Mouse (Mus musculus) lung, postnatal 0 days (tissue): Measurements from ENCODE around the gene Rasal3. TPM values are rescaled to one million over a fixed set of nuclear protein-coding genes. Genes with fewer than 3 reads are reported as not detected.

ENCODE experiments used
- ATAC-seq: fragments of 200-750 bp; cut with Nextera tagmentation; 2 replicates; pipeline ENCODE4 v1.8.0; 2017; ENCODE audit warnings: moderate library complexity
- DNase-seq: peaks from one replicate; pipeline ENCODE4 v3.0.0-alpha.2; 2016; ENCODE audit warnings: low spot score
- H3K27ac ChIP-seq: fragments of 300-500 bp; sonication (generic); 2 replicates; pipeline ENCODE4 v1.5.1; 2014; ENCODE audit warnings: antibody characterized with exemption, mild to moderate bottlenecking, low read length, mixed read lengths
- H3K27me3 ChIP-seq: fragments of 300-500 bp; sonication (generic); replicated peaks from 2 replicates; pipeline ENCODE4 v1.6.1; 2014; ENCODE audit warnings: low read length, mixed read lengths; ENCODE audit not compliant: insufficient read depth
- H3K36me3 ChIP-seq: fragments of 300-500 bp; sonication (generic); 2 replicates; pipeline ENCODE4 v1.6.1; 2014; ENCODE audit warnings: low read length, mixed read lengths; ENCODE audit not compliant: insufficient read depth
- H3K4me1 ChIP-seq: fragments of 300-500 bp; sonication (generic); 2 replicates; pipeline ENCODE4 v1.6.1; 2014; ENCODE audit warnings: antibody characterized with exemption, low read depth, low read length, mixed read lengths; ENCODE audit not compliant: insufficient read depth
- H3K4me2 ChIP-seq: fragments of 300-500 bp; sonication (generic); replicated peaks from 2 replicates; pipeline ENCODE4 v1.6.1; 2014; ENCODE audit warnings: low read depth, mild to moderate bottlenecking, low read length, moderate library complexity, mixed read lengths
- H3K4me3 ChIP-seq: fragments of 300-500 bp; sonication (generic); 2 replicates; pipeline ENCODE4 v1.5.1; 2014; ENCODE audit warnings: low read depth, low read length
- H3K9ac ChIP-seq: fragments of 300-500 bp; sonication (generic); replicated peaks from 2 replicates; pipeline ENCODE4 v1.6.1; 2014; ENCODE audit warnings: low read depth, mild to moderate bottlenecking
- H3K9me3 ChIP-seq: fragments of 300-500 bp; sonication (generic); 2 replicates; pipeline ENCODE4 v1.6.1; 2016; ENCODE audit warnings: low read length, mixed read lengths
- CTCF ChIP-seq: IDR thresholded peaks from 2 replicates; pipeline ENCODE4 v1.5.1; 2016; ENCODE audit warnings: antibody characterized with exemption, mild to moderate bottlenecking
- EP300 ChIP-seq: IDR thresholded peaks from 2 replicates; pipeline ENCODE4 v1.6.1; 2016; ENCODE audit warnings: antibody characterized with exemption, mild to moderate bottlenecking, control low read depth
- WGBS: fragments of 180-500 bp; shearing (Covaris S2); extraction: QIAGEN DNeasy Blood & Tissue Kit; methylation state at CpG from one replicate; pipeline ENCODE4 v1.1.7; 2014; 5-methylcytosine and 5-hydroxymethylcytosine counted together
- polyA plus RNA-seq: library from polyadenylated mRNA; unstranded; fragments of >200 nt; fragmentation: Nextera tagmentation; extraction: Ambion mirVana; gene quantifications from 2 replicates; pipeline ENCODE4 v1.2.1, GENCODE M21; 2015

Gene Rasal3
- polyA plus RNA-seq, 1 experiment from 2014 or later, result 1.2 TPM

GRCm38 (mm10) chr17:32420781-32421180 is 17.4 kb upstream of the Rasal3 start:
- DNase-seq, result no peak
- 73% methylated on average over 8 of the region's 8 CpGs for WGBS

GRCm38 (mm10) chr17:32419989-32420388 is 16.6 kb upstream of the Rasal3 start:
- ATAC-seq, result no peak
- H3K4me1 ChIP-seq, result no peaks in the 10 kb centered on the region
- H3K9ac ChIP-seq, result no peak overlapping the region
- 0 out of 2 replicates have a peak, but pooled peaks cover 7% of the 10 kb centered on the region for H3K27me3 ChIP-seq
- H3K27ac ChIP-seq, result no peak overlapping the region
- no peaks in the 10 kb centered on the region for H3K36me3 ChIP-seq
- H3K4me3 ChIP-seq, result no peak overlapping the region
- 13% methylated on average over 2 of the region's 2 CpGs for WGBS
- no peaks in the 10 kb centered on the region for H3K9me3 ChIP-seq
- DNase-seq, result no peak
- no peak overlapping the region for H3K4me2 ChIP-seq
- no peak for TF ChIP-seq EP300
- TF ChIP-seq CTCF, result no peak

More at GRCm38 (mm10) chr17:32420781-32421180, 17.4 kb upstream of the Rasal3 start:
- H3K4me2 ChIP-seq, result no peak overlapping the region
- no peaks in the 10 kb centered on the region for H3K4me1 ChIP-seq
- H3K4me3 ChIP-seq, result no peak overlapping the region
- 0 out of 2 replicates have a peak, but pooled peaks cover 3% of the 10 kb centered on the region for H3K27me3 ChIP-seq
- H3K9ac ChIP-seq, result no peak overlapping the region
- no peak overlapping the region for H3K27ac ChIP-seq
- TF ChIP-seq EP300, result no peak
- no peak for TF ChIP-seq CTCF
- H3K36me3 ChIP-seq, result no peaks in the 10 kb centered on the region
- H3K9me3 ChIP-seq, result no peaks in the 10 kb centered on the region
- no peak for ATAC-seq

GRCm38 (mm10) chr17:32416771-32417170 is 13.4 kb upstream of the Rasal3 start:
- Histone ChIP-seq H3K9me3 (no peaks in the 10 kb centered on the region), H3K4me2 (no peak overlapping the region), H3K27me3 (0 out of 2 replicates have a peak, but pooled peaks cover 7% of the 10 kb centered on the region), H3K9ac (no peak overlapping the region), H3K4me3 (no peak overlapping the region), H3K27ac (no peak overlapping the region), H3K36me3 (no peaks in the 10 kb centered on the region), H3K4me1 (no peaks in the 10 kb centered on the region)
- DNase-seq, result no peak
- 92% methylated on average over 14 of the region's 14 CpGs for WGBS
- ATAC-seq, result no peak
- TF ChIP-seq EP300 (no peak), CTCF (no peak)

- 39% methylated on average over 24 of the region's 24 CpGs for WGBS
- H3K36me3 ChIP-seq, result no peaks in the 10 kb centered on the region
Observed at GRCm38 (mm10) chr17:32415417-32416020, 12.1 kb upstream of the Rasal3 start.

GRCm38 (mm10) chr17:32411898-32412297 is 8.5 kb upstream of the Rasal3 start:
- TF ChIP-seq CTCF, result no peak
- no peak for TF ChIP-seq EP300
- Histone ChIP-seq H3K4me1 (no peaks in the 10 kb centered on the region), H3K27me3 (0 out of 2 replicates have a peak, but pooled peaks cover 7% of the 10 kb centered on the region), H3K4me2 (no peak overlapping the region), H3K9me3 (no peaks in the 10 kb centered on the region), H3K9ac (no peak overlapping the region), H3K27ac (no peak overlapping the region), H3K4me3 (no peak overlapping the region), H3K36me3 (no peaks in the 10 kb centered on the region)
- no peak for ATAC-seq
- DNase-seq, result no peak
- 84% methylated on average over 6 of the region's 6 CpGs for WGBS

More at GRCm38 (mm10) chr17:32415417-32416020, 12.1 kb upstream of the Rasal3 start:
- no peak overlapping the region for H3K9ac ChIP-seq
- TF ChIP-seq EP300, result no peak
- TF ChIP-seq CTCF, result no peak
- H3K27ac ChIP-seq, result no peak overlapping the region
- no peak overlapping the region for H3K4me2 ChIP-seq
- H3K4me1 ChIP-seq, result no peaks in the 10 kb centered on the region
- H3K4me3 ChIP-seq, result no peak overlapping the region
- 0 out of 2 replicates have a peak, but pooled peaks cover 7% of the 10 kb centered on the region for H3K27me3 ChIP-seq
- no peaks in the 10 kb centered on the region for H3K9me3 ChIP-seq
- ATAC-seq (no peak), DNase-seq (no peak)

- Histone ChIP-seq H3K27me3 (0 out of 2 replicates have a peak, but pooled peaks cover 5% of the 10 kb centered on the region), H3K9me3 (no peaks in the 10 kb centered on the region), H3K4me1 (no peaks in the 10 kb centered on the region), H3K9ac (no peak overlapping the region), H3K4me2 (0 out of 2 replicates have a peak overlapping the region, but pooled peaks have one; percentile 1), H3K36me3 (no peaks in the 10 kb centered on the region), H3K4me3 (no peak overlapping the region), H3K27ac (no peak overlapping the region)
- no peak for TF ChIP-seq EP300
- no peak for TF ChIP-seq CTCF
- DNase-seq (no peak), ATAC-seq (no peak)
- 54% methylated on average over 11 of the region's 11 CpGs for WGBS
Observed at GRCm38 (mm10) chr17:32402779-32403157, 615 bp downstream of the Rasal3 start.
